Mouse (Mus musculus) frontal cortex, postnatal 25 days (tissue): ENCODE measurements at regions not wholly inside any gene's neighbourhood (a gene's known extent, or its start where the extent isn't known, plus 50 kb on each side); places are given as distances from the start of the nearest gene placed in this dataset.

ENCODE experiments used
- DNase-seq, 2 experiments: peaks; one replicate each; pipeline ENCODE4 v3.0.0; 2022; ENCODE audit warnings: low spot score in 2 of 2

GRCm38 (mm10) chr1:184384088-184384823, 348.2 kb downstream of the Hlx start:
- DNase-seq, result no peak

GRCm38 (mm10) chr1:184378665-184379064, 344.6 kb upstream of the 1700056E22Rik start:
- DNase-seq, result no peak

- DNase-seq, result no peak
These were observed 330.9 kb upstream of the 1700056E22Rik start for GRCm38 (mm10) chr1:184365026-184365425.

GRCm38 (mm10) chr1:184358226-184358568, 324.1 kb upstream of the 1700056E22Rik start:
- DNase-seq, result no peak

- DNase-seq, result no peak
These were observed 323.5 kb upstream of the 1700056E22Rik start for GRCm38 (mm10) chr1:184357474-184358225.

GRCm38 (mm10) chr1:184353832-184354449, 319.8 kb upstream of the 1700056E22Rik start:
- DNase-seq, result no peak

- no peak for DNase-seq
These were observed 317.7 kb upstream of the 1700056E22Rik start for GRCm38 (mm10) chr1:184351760-184352159.

GRCm38 (mm10) chr1:184344829-184345228, 310.7 kb upstream of the 1700056E22Rik start:
- DNase-seq, result no peak

GRCm38 (mm10) chr1:184335952-184336351, 301.9 kb upstream of the 1700056E22Rik start:
- no peak for DNase-seq

GRCm38 (mm10) chr1:184335281-184335680, 301.2 kb upstream of the 1700056E22Rik start:
- DNase-seq, result no peak

- no peak for DNase-seq
These were observed 300.7 kb upstream of the 1700056E22Rik start for GRCm38 (mm10) chr1:184334818-184335217.

GRCm38 (mm10) chr1:184333086-184333485, 299.0 kb upstream of the 1700056E22Rik start:
- no peak for DNase-seq

- no peak for DNase-seq
These were observed 296.6 kb upstream of the 1700056E22Rik start for GRCm38 (mm10) chr1:184330516-184331350.

- no peak for DNase-seq
These were observed 292.1 kb upstream of the 1700056E22Rik start for GRCm38 (mm10) chr1:184326191-184326590.

- no peak for DNase-seq
These were observed 290.1 kb upstream of the 1700056E22Rik start for GRCm38 (mm10) chr1:184324234-184324633.

GRCm38 (mm10) chr1:184320521-184321177, 286.5 kb upstream of the 1700056E22Rik start:
- DNase-seq, result no peak

GRCm38 (mm10) chr1:184310185-184310815, 276.2 kb upstream of the 1700056E22Rik start:
- no peak for DNase-seq

- no peak for DNase-seq
These were observed 270.7 kb upstream of the 1700056E22Rik start for GRCm38 (mm10) chr1:184304813-184305212.

GRCm38 (mm10) chr1:184304204-184304603, 270.1 kb upstream of the 1700056E22Rik start:
- DNase-seq, result no peak

- DNase-seq, result no peak
These were observed 264.6 kb upstream of the 1700056E22Rik start for GRCm38 (mm10) chr1:184298701-184299100.
